37 mouse cellular contexts compared by ENCODE assay signal in the genomic region with DNA sequence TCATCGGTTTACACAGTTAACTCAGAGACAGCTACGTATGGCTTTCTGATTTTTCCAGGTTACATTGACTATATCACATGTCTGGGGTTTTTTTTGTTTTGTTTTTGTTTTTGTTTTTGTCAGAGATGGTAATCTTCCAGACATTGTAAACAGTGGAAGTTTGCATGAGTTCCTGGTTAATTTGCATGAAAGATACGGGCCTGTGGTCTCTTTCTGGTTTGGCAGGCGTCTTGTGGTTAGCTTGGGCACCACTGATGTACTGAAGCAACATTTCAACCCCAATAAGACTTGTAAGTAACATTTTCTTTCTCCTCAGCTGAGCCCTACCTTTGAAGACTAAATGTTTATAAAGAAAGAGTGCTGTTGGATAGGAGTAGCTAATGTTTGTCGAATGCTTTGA. TPM values are rescaled to one million over a fixed set of nuclear protein-coding genes. Genes with fewer than 3 reads are reported as not detected.
DNase-seq lines count a peak whose midpoint lies in the region; ATAC-seq and TF ChIP-seq lines count a peak whose summit lies in the region.
"Had no signal": no experiment of that assay in that cellular context is flagged by ENCODE, and none has a peak within 500 bp of the region (broad histone marks: within the 10 kb centered on the region; RNA-seq: fewer than 3 reads in every experiment).

No protein-coding gene starts in this region.

- H3K36me3 ChIP-seq in heart, adult 2 months (ENCODE audit: control insufficient read depth, insufficient read depth, low read length), result no peaks in the 10 kb centered on the region
- H3K36me3 ChIP-seq in heart, embryonic 11.5 days (ENCODE audit: control insufficient read depth, insufficient read depth, low read length), result peaks cover 9% of the 10 kb centered on the region
- H3K36me3 ChIP-seq: midbrain, embryonic 15.5 days had no signal

- TF ChIP-seq POLR2A in heart, adult 2 months (IDR thresholded peaks at IDR 0.05; ENCODE audit: insufficient read depth, low read depth, low read length), result no peak

- H3K9me3 ChIP-seq in heart, embryonic 11.5 days (replicated peaks; ENCODE audit: control insufficient read depth, low read length), result peaks cover 9% of the 10 kb centered on the region
- H3K9me3 ChIP-seq: limb, embryonic 15.5 days; midbrain, embryonic 15.5 days had no signal

- TF ChIP-seq EP300 in heart, adult 2 months (IDR thresholded peaks at IDR 0.05; ENCODE audit: insufficient read depth, low read depth, low read length), result no peak

- intact Hi-C loops in heart, adult 2 months (cut with DNase I), result no loop called here

- WGBS in heart, adult 2 months, result 92% methylated on average over 5 of the region's 5 CpGs
- WGBS in heart, embryonic 11.5 days (ENCODE audit: insufficient replicate concordance), result 92% methylated on average over 5 of the region's 5 CpGs

- H3K9ac ChIP-seq in heart, adult 2 months (ENCODE audit: low read depth, low read length), result no peak overlapping the region
- no peak overlapping the region for H3K9ac ChIP-seq in heart, embryonic 11.5 days (ENCODE audit: low read depth, low read length)
- H3K9ac ChIP-seq: embryonic facial prominence, embryonic 12.5 days; forebrain, embryonic 13.5 days; heart, embryonic 12.5 days; hindbrain, embryonic 13.5 days; limb, embryonic 15.5 days; liver, embryonic 13.5 days; midbrain, embryonic 15.5 days; neural tube, embryonic 12.5 days had no signal

- ATAC-seq in CD4-positive, CD25-positive, alpha-beta regulatory T cell, adult 4 months, result no peak
- ATAC-seq in heart, embryonic 11.5 days (replicated peaks; ENCODE audit: insufficient number of reproducible peaks, low FRiP score, low TSS enrichment), result no peak
- ATAC-seq: activated CD4-positive, CD25-positive, alpha-beta regulatory T cell, adult 4 months; forebrain, embryonic 13.5 days; inflammation-experienced regulatory T-cells, adult 6 months; lung, postnatal 0 days; midbrain, embryonic 15.5 days had no signal

- H3K27me3 ChIP-seq in heart, adult 2 months (ENCODE audit: control insufficient read depth, insufficient read depth, low read length), result no peaks in the 10 kb centered on the region
- no peaks in the 10 kb centered on the region for H3K27me3 ChIP-seq in heart, embryonic 11.5 days (ENCODE audit: control insufficient read depth, insufficient read depth, low read length)
- H3K27me3 ChIP-seq: CH12.LX; embryonic facial prominence, embryonic 12.5 days; forebrain, embryonic 13.5 days; heart, embryonic 12.5 days; hindbrain, embryonic 13.5 days; limb, embryonic 15.5 days; liver, embryonic 13.5 days; megakaryocyte, embryonic 14.5 days; midbrain, embryonic 15.5 days; neural tube, embryonic 12.5 days had no signal

- no peak overlapping the region for H3K27ac ChIP-seq in heart, adult 2 months
- no peak overlapping the region for H3K27ac ChIP-seq in heart, embryonic 11.5 days (ENCODE audit: low read depth, low read length)
- H3K27ac ChIP-seq: embryonic facial prominence, embryonic 12.5 days; forebrain, embryonic 13.5 days; hindbrain, embryonic 13.5 days; limb, embryonic 15.5 days; liver, embryonic 13.5 days; midbrain, embryonic 15.5 days; neural tube, embryonic 12.5 days; stomach, postnatal 0 days had no signal

- peak; percentile 15 for DNase-seq in CD4-positive, CD25-positive, alpha-beta regulatory T cell, adult 2 months (ENCODE audit: low read depth, low spot score)
- DNase-seq in CD4-positive helper T cell, adult 2 months (ENCODE audit: low read depth, low spot score), result peak; percentile 52
- peak; percentile 10 for DNase-seq in T-cell, adult 2 months (ENCODE audit: low spot score)
- DNase-seq in induced T-regulatory cell, adult 2 months (ENCODE audit: low read depth), result peak; percentile 54
- no peak for DNase-seq in heart, adult 2 months
- DNase-seq in kidney, postnatal 25 days, result no peak
- DNase-seq: adrenal gland, adult 2 months; cerebellum, adult 2 months; cerebellum, postnatal 14 days; gastrocnemius, postnatal 25 days; heart, adult 11 months; heart, postnatal 4 days; kidney, adult 11 months; layer of hippocampus, postnatal 36 days; left cerebral cortex, postnatal 4 days; liver, embryonic 13.5 days; lung, adult 18-20 months; lung, postnatal 4 days; right cerebral cortex, adult 18-20 months; spleen, adult 18-20 months; thymus, adult 18-20 months; thymus, postnatal 25 days had no signal

- H3K4me1 ChIP-seq in heart, adult 2 months (ENCODE audit: control insufficient read depth, insufficient read depth, low read length), result no peaks in the 10 kb centered on the region; the same call in 1 of the 2 replicates
- H3K4me1 ChIP-seq in heart, embryonic 11.5 days (ENCODE audit: control insufficient read depth, insufficient read depth, low read length), result no peaks in the 10 kb centered on the region
- H3K4me1 ChIP-seq: embryonic facial prominence, embryonic 12.5 days; forebrain, embryonic 13.5 days; heart, embryonic 12.5 days; hindbrain, embryonic 13.5 days; limb, embryonic 15.5 days; liver, embryonic 13.5 days; midbrain, embryonic 15.5 days; neural tube, embryonic 12.5 days had no signal

- TF ChIP-seq CTCF in heart, adult 2 months (IDR thresholded peaks at IDR 0.05), result no peak

- H3K4me2 ChIP-seq in heart, embryonic 11.5 days, result no peak overlapping the region
- H3K4me2 ChIP-seq: embryonic facial prominence, embryonic 12.5 days; forebrain, embryonic 13.5 days; heart, embryonic 12.5 days; hindbrain, embryonic 13.5 days; limb, embryonic 15.5 days; liver, embryonic 13.5 days; midbrain, embryonic 15.5 days; neural tube, embryonic 12.5 days had no signal

- H3K4me3 ChIP-seq in heart, adult 2 months, result no peak overlapping the region
- H3K4me3 ChIP-seq in heart, embryonic 11.5 days (ENCODE audit: low read depth, low read length), result no peak overlapping the region
- H3K4me3 ChIP-seq: embryonic facial prominence, embryonic 12.5 days; forebrain, embryonic 13.5 days; heart, embryonic 12.5 days; hindbrain, embryonic 13.5 days; limb, embryonic 15.5 days; liver, embryonic 13.5 days; megakaryocyte, embryonic 14.5 days; midbrain, embryonic 15.5 days; neural tube, embryonic 12.5 days had no signal

- H3K79me2 ChIP-seq in heart, adult 2 months (replicated peaks; ENCODE audit: control insufficient read depth, insufficient read depth, low read length), result no peaks in the 10 kb centered on the region

RNA-seq across cellular contexts. Expression of a gene that starts 9.7 kb away (rescaled TPM):
- 10 to 100 TPM; 12.9 to 17.3 TPM for polyA plus RNA-seq in CD4-positive, CD25-positive, alpha-beta regulatory T cell, adult 4 months (2017; shearing (Covaris generic))
- 1 to 10 TPM; 8.8 to 8.9 TPM for total RNA-seq in heart, adult 2 months (2021)
- 4.5 and 7.2 TPM in 2 replicates for polyA plus RNA-seq in heart, adult 2 months (2012; rRNA removed)
- 23.6 and 28.8 TPM in 2 replicates for polyA plus RNA-seq in heart, embryonic 11.5 days (2014; fragmentation: Nextera tagmentation; extraction: Ambion mirVana)

RNA-seq across cellular contexts. Expression of a gene that starts 56.6 kb away (rescaled TPM):
- polyA plus RNA-seq in CD4-positive, CD25-positive, alpha-beta regulatory T cell, adult 4 months (2017; shearing (Covaris generic)), result 10 to 100 TPM; 12.2 to 14.2 TPM
- 10 to 100 TPM; 16.7 to 18.2 TPM for total RNA-seq in heart, adult 2 months (2021)
- 7.0 and 9.9 TPM in 2 replicates for polyA plus RNA-seq in heart, adult 2 months (2012; rRNA removed)
- 37.0 and 39.6 TPM in 2 replicates for polyA plus RNA-seq in heart, embryonic 11.5 days (2014; fragmentation: Nextera tagmentation; extraction: Ambion mirVana)

Comparison
In these comparisons a context has a peak if more than half of its experiments do, and no peak if none do; other contexts are left out.
1. DNase-seq: peak in CD4-positive, CD25-positive, alpha-beta regulatory T cell, adult 2 months (single experiment), CD4-positive helper T cell, adult 2 months (single experiment), T-cell, adult 2 months (single experiment) and induced T-regulatory cell, adult 2 months (single experiment); none in heart, adult 2 months (0 of 2) and kidney, postnatal 25 days (0 of 2).